Mouse (Mus musculus) G1E (cell line): ENCODE results near the gene Traf3ip2. TPM values are rescaled to one million over a fixed set of nuclear protein-coding genes. Genes with fewer than 3 reads are reported as not detected.
A peak's percentile ranks its signal among the peaks of the same experiment; 100 is the strongest.

Experiments
- ATAC-seq: 2 replicates; pipeline ENCODE4 v1.8.0; 2016; ENCODE audit warnings: mild to moderate bottlenecking; ENCODE audit not compliant: insufficient number of reproducible peaks, poor library complexity, low FRiP score, severe bottlenecking; ENCODE audit errors: extremely low read depth
- DNase-seq: peaks from one replicate; pipeline ENCODE4 v3.0.0; 2012; ENCODE audit warnings: low spot score
- H3K27me3 ChIP-seq: 2 replicates; pipeline ENCODE4 v1.6.1; 2012; ENCODE audit warnings: mild to moderate bottlenecking, low read length, inconsistent platforms; ENCODE audit not compliant: insufficient read depth
- H3K36me3 ChIP-seq: replicated peaks from 2 replicates; pipeline ENCODE3; 2012; ENCODE audit warnings: mild to moderate bottlenecking, inconsistent platforms
- H3K4me1 ChIP-seq: 2 replicates; pipeline ENCODE4 v1.6.1; 2012; ENCODE audit warnings: low read depth, low read length, inconsistent platforms, mixed read lengths; ENCODE audit not compliant: insufficient read depth
- H3K4me3 ChIP-seq: 2 replicates; pipeline ENCODE4 v1.5.1; 2012; ENCODE audit warnings: low read depth, mild to moderate bottlenecking, inconsistent platforms, low read length, moderate library complexity, mixed read lengths
- H3K9me3 ChIP-seq: replicated peaks from 2 replicates; pipeline ENCODE4 v1.6.1; 2012; ENCODE audit warnings: inconsistent platforms
- CTCF ChIP-seq: IDR thresholded peaks from 2 replicates; pipeline ENCODE4 v1.5.1; 2012; ENCODE audit warnings: low read depth, low read length, inconsistent platforms, mixed read lengths
- GATA1 ChIP-seq: IDR thresholded peaks from 2 replicates; pipeline ENCODE4 v1.6.1; 2012; ENCODE audit warnings: borderline replicate concordance, low read length, inconsistent platforms, mixed read lengths
- GATA2 ChIP-seq: IDR thresholded peaks from 2 replicates; pipeline ENCODE4 v1.6.1; 2012; ENCODE audit warnings: low read depth, low read length, inconsistent platforms, borderline replicate concordance
- POLR2AphosphoS5 ChIP-seq: IDR thresholded peaks from 2 replicates; pipeline ENCODE4 v1.6.1; 2012; ENCODE audit warnings: low read depth, low read length, inconsistent platforms; ENCODE audit not compliant: insufficient replicate concordance
- TAL1 ChIP-seq: conservative IDR thresholded peaks from 2 replicates; pipeline ENCODE4 v1.6.1; 2012; ENCODE audit warnings: low read depth, low read length, inconsistent platforms, mixed read lengths
- polyA plus RNA-seq: library from polyadenylated mRNA; stranded (reverse); fragments of >175 nt; gene quantifications from 2 replicates; pipeline ENCODE4 v1.2.3, GENCODE M21; 2012
- total RNA-seq, 2 experiments: library from RNA; stranded (forward) in 1 of 2; stranded (reverse) in 1 of 2; fragments of 200-1000 nt in 1 of 2; fragments of >200 nt in 1 of 2; fragmentation: Nextera tagmentation in 1 of 2; gene quantifications; 2 replicates each; pipeline ENCODE4 v1.2.3; 2014 to 2017

Gene Traf3ip2
- total and polyA plus RNA-seq, 3 experiments, result 0.75 to 2.2 (median 1.9) TPM

GRCm38 (mm10) chr10:39612131-39612530 lies 603 bp upstream of the Traf3ip2 start:
- Histone ChIP-seq H3K9me3 (no peaks in the 10 kb centered on the region), H3K27me3 (peaks cover 21% of the 10 kb centered on the region), H3K36me3 (no peaks in the 10 kb centered on the region), H3K4me1 (no peaks in the 10 kb centered on the region; the same call in 1 of the 2 replicates), H3K4me3 (no peak overlapping the region)
- DNase-seq, result no peak
- TF ChIP-seq POLR2AphosphoS5 (no peak), CTCF (no peak), GATA1 (no peak), GATA2 (no peak), TAL1 (no peak)
- ATAC-seq, result no peak

- Histone ChIP-seq H3K4me1 (no peaks in the 10 kb centered on the region; the same call in 1 of the 2 replicates), H3K36me3 (no peaks in the 10 kb centered on the region), H3K9me3 (no peaks in the 10 kb centered on the region), H3K27me3 (peaks cover 21% of the 10 kb centered on the region), H3K4me3 (no peak overlapping the region)
- DNase-seq (no peak), ATAC-seq (peak; percentile 62)
- TF ChIP-seq CTCF, result no peak
- no peak for TF ChIP-seq GATA2
- no peak for TF ChIP-seq POLR2AphosphoS5
- no peak for TF ChIP-seq TAL1
- no peak for TF ChIP-seq GATA1
Measured at GRCm38 (mm10) chr10:39612989-39613831, 476 bp downstream of the Traf3ip2 start.

GRCm38 (mm10) chr10:39613973-39614372 lies 1.2 kb downstream of the Traf3ip2 start:
- TF ChIP-seq TAL1, result no peak
- TF ChIP-seq CTCF, result no peak
- no peak for TF ChIP-seq GATA1
- no peak for TF ChIP-seq POLR2AphosphoS5
- no peak for TF ChIP-seq GATA2
- ATAC-seq (no peak), DNase-seq (no peak)
- Histone ChIP-seq H3K36me3 (no peaks in the 10 kb centered on the region), H3K27me3 (peaks cover 23% of the 10 kb centered on the region), H3K9me3 (no peaks in the 10 kb centered on the region), H3K4me3 (no peak overlapping the region), H3K4me1 (no peaks in the 10 kb centered on the region; the same call in 1 of the 2 replicates)

GRCm38 (mm10) chr10:39614676-39615075 lies 1.9 kb downstream of the Traf3ip2 start:
- no peaks in the 10 kb centered on the region; the same call in 1 of the 2 replicates for H3K4me1 ChIP-seq
- peaks cover 25% of the 10 kb centered on the region for H3K27me3 ChIP-seq
- H3K36me3 ChIP-seq, result no peaks in the 10 kb centered on the region
- ATAC-seq (no peak), DNase-seq (no peak)
- H3K9me3 ChIP-seq, result no peaks in the 10 kb centered on the region
- no peak overlapping the region for H3K4me3 ChIP-seq
- no peak for TF ChIP-seq TAL1
- no peak for TF ChIP-seq POLR2AphosphoS5
- TF ChIP-seq GATA1, result no peak
- no peak for TF ChIP-seq GATA2
- no peak for TF ChIP-seq CTCF

GRCm38 (mm10) chr10:39615531-39616229 lies 2.9 kb downstream of the Traf3ip2 start:
- ATAC-seq, result no peak
- TF ChIP-seq CTCF, result no peak
- peaks cover 25% of the 10 kb centered on the region for H3K27me3 ChIP-seq
- no peaks in the 10 kb centered on the region for H3K36me3 ChIP-seq
- no peaks in the 10 kb centered on the region for H3K9me3 ChIP-seq
- no peak overlapping the region for H3K4me3 ChIP-seq
- no peaks in the 10 kb centered on the region; the same call in 1 of the 2 replicates for H3K4me1 ChIP-seq
- DNase-seq, result no peak

- Histone ChIP-seq H3K27me3 (peaks cover 23% of the 10 kb centered on the region), H3K4me1 (no peaks in the 10 kb centered on the region; the same call in 1 of the 2 replicates), H3K9me3 (no peaks in the 10 kb centered on the region), H3K4me3 (no peak overlapping the region), H3K36me3 (no peaks in the 10 kb centered on the region)
- DNase-seq (no peak), ATAC-seq (no peak)
- TF ChIP-seq CTCF, result no peak
- no peak for TF ChIP-seq GATA1
- no peak for TF ChIP-seq POLR2AphosphoS5
- no peak for TF ChIP-seq GATA2
- TF ChIP-seq TAL1, result no peak
Measured at GRCm38 (mm10) chr10:39616230-39616590, 3.5 kb downstream of the Traf3ip2 start.
